ENCODE assay signal across 8 mouse cellular contexts in genomic region chr2:91984439-91984838, GRCm38 (mm10). TPM values are rescaled to one million over a fixed set of nuclear protein-coding genes. Genes with fewer than 3 reads are reported as not detected.
DNase-seq lines count a peak whose midpoint lies in the region; ATAC-seq and TF ChIP-seq lines count a peak whose summit lies in the region.

No protein-coding gene starts in this region.

- 19% methylated on average over 8 of the region's 13 CpGs for WGBS in heart, adult 2 months
- 6% methylated on average over 10 of the region's 13 CpGs for WGBS in lung, embryonic 14.5 days
- WGBS in neural tube, embryonic 14.5 days, result 0% methylated on average over 8 of the region's 13 CpGs

- peak; percentile 98 for ATAC-seq in CD4-positive, CD25-positive, alpha-beta regulatory T cell, adult 4 months
- peak; percentile 84 for ATAC-seq in lung, embryonic 14.5 days (ENCODE audit: insufficient read depth)
- peak; percentile 62 for ATAC-seq in neural tube, embryonic 14.5 days (ENCODE audit: low read depth)

- H3K27ac ChIP-seq in heart, adult 2 months, result peak overlapping the region; percentile 64
- peak overlapping the region; percentile 81 for H3K27ac ChIP-seq in lung, embryonic 14.5 days (ENCODE audit: low read depth)
- peak overlapping the region; percentile 48; the same call in 1 of the 2 replicates for H3K27ac ChIP-seq in neural tube, embryonic 14.5 days (ENCODE audit: low read depth, low read length)

- H3K79me2 ChIP-seq in heart, adult 2 months (replicated peaks; ENCODE audit: control insufficient read depth, insufficient read depth, low read length), result no peaks in the 10 kb centered on the region

- 0 out of 2 replicates have a peak overlapping the region, but pooled peaks have one; percentile 36 for H3K9ac ChIP-seq in heart, adult 2 months (ENCODE audit: low read depth, low read length)
- peak overlapping the region; percentile 36; the same call in 1 of the 2 replicates for H3K9ac ChIP-seq in lung, embryonic 14.5 days
- peak overlapping the region; percentile 41 for H3K9ac ChIP-seq in neural tube, embryonic 14.5 days (replicated peaks; ENCODE audit: low read depth, low read length)

- no peak for TF ChIP-seq EP300 in heart, adult 2 months (IDR thresholded peaks at IDR 0.05; ENCODE audit: insufficient read depth, low read depth, low read length)

- no peaks in the 10 kb centered on the region for H3K27me3 ChIP-seq in heart, adult 2 months (ENCODE audit: control insufficient read depth, insufficient read depth, low read length)
- H3K27me3 ChIP-seq in lung, embryonic 14.5 days (ENCODE audit: insufficient read depth, low read length), result no peaks in the 10 kb centered on the region
- no peaks in the 10 kb centered on the region for H3K27me3 ChIP-seq in neural tube, embryonic 14.5 days (ENCODE audit: control insufficient read depth, insufficient read depth, low read length)

- H3K4me3 ChIP-seq in heart, adult 2 months, result peak overlapping the region; percentile 30
- 0 out of 2 replicates have a peak overlapping the region, but pooled peaks have one; percentile 5 for H3K4me3 ChIP-seq in lung, embryonic 14.5 days (ENCODE audit: low read depth, low read length)
- H3K4me3 ChIP-seq in neural tube, embryonic 14.5 days (ENCODE audit: low read depth, low read length), result no peak overlapping the region

- H3K36me3 ChIP-seq in heart, adult 2 months (ENCODE audit: control insufficient read depth, insufficient read depth, low read length), result no peaks in the 10 kb centered on the region
- H3K36me3 ChIP-seq in lung, embryonic 14.5 days (ENCODE audit: insufficient read depth), result peaks cover 25% of the 10 kb centered on the region; the same call in 1 of the 2 replicates
- H3K36me3 ChIP-seq in neural tube, embryonic 14.5 days (ENCODE audit: control insufficient read depth, insufficient read depth, low read length), result no peaks in the 10 kb centered on the region

- TF ChIP-seq CTCF in heart, adult 2 months (IDR thresholded peaks at IDR 0.05), result 0 out of 2 replicates have a peak, but pooled peaks have one; percentile 7
- no peak for TF ChIP-seq CTCF in lung, embryonic 14.5 days (IDR thresholded peaks at IDR 0.05; ENCODE audit: low read depth)

- peak; percentile 72 to 87 for DNase-seq in adrenal gland, postnatal 36 days
- peak; percentile 60 to 75 for DNase-seq in heart, adult 2 months
- peak; percentile 73 for DNase-seq in kidney, adult 18-20 months
- peak; percentile 86 for DNase-seq in lung, embryonic 14.5 days
- no peak for DNase-seq in cerebellum, adult 9-11 months
- no peak for DNase-seq in cerebellum, adult 8-10 months

- no peaks in the 10 kb centered on the region for H3K9me3 ChIP-seq in lung, embryonic 14.5 days (ENCODE audit: low read depth, low read length)
- H3K9me3 ChIP-seq in neural tube, embryonic 14.5 days (ENCODE audit: control insufficient read depth, low read length), result no peaks in the 10 kb centered on the region

- TF ChIP-seq POLR2A in heart, adult 2 months (IDR thresholded peaks at IDR 0.05; ENCODE audit: insufficient read depth, low read depth, low read length), result no peak

- intact Hi-C loops in heart, adult 2 months (cut with DNase I), result loop anchor here (2.0 kb wide), 1 partner anchor 22 kb away; no protein-coding TSS in a partner anchor

- H3K4me2 ChIP-seq in lung, embryonic 14.5 days, result peak overlapping the region; percentile 51
- peak overlapping the region; percentile 35 for H3K4me2 ChIP-seq in neural tube, embryonic 14.5 days (ENCODE audit: low read depth, low read length)

- no peaks in the 10 kb centered on the region; the same call in 1 of the 2 replicates for H3K4me1 ChIP-seq in heart, adult 2 months (ENCODE audit: control insufficient read depth, insufficient read depth, low read length)
- 0 out of 2 replicates have a peak, but pooled peaks cover 5% of the 10 kb centered on the region for H3K4me1 ChIP-seq in lung, embryonic 14.5 days (ENCODE audit: insufficient read depth)
- H3K4me1 ChIP-seq in neural tube, embryonic 14.5 days (ENCODE audit: control insufficient read depth, insufficient read depth, low read length), result peaks cover 8% of the 10 kb centered on the region

RNA-seq across cellular contexts. Expression of gene Dgkz, which starts 8.8 kb away (rescaled TPM):
- polyA plus RNA-seq in CD4-positive, CD25-positive, alpha-beta regulatory T cell, adult 4 months (2017; shearing (Covaris generic)), result 100 to 1,000 TPM; 131 to 138 TPM
- 10 to 100 TPM; 45.1 to 48.0 TPM for total RNA-seq in adrenal gland, postnatal 36 days (2021)
- 10 to 100 TPM; 35.5 to 37.5 TPM for total RNA-seq in heart, adult 2 months (2021)
- 102 and 118 TPM in 2 replicates for polyA plus RNA-seq in heart, adult 2 months (2012; rRNA removed)
- 59.2 and 63.9 TPM in 2 replicates for polyA plus RNA-seq in lung, embryonic 14.5 days (2014; fragmentation: Nextera tagmentation; extraction: Ambion mirVana)
- 36.7 and 51.1 TPM in 2 replicates for polyA plus RNA-seq in neural tube, embryonic 14.5 days (2014; fragmentation: Nextera tagmentation; extraction: Ambion mirVana)

RNA-seq across cellular contexts. Expression of gene Gm9821, which starts 38.9 kb away (rescaled TPM):
- under 1 TPM; 0.82 to 0.86 TPM for polyA plus RNA-seq in CD4-positive, CD25-positive, alpha-beta regulatory T cell, adult 4 months (2017; shearing (Covaris generic))
- not detected for total RNA-seq in adrenal gland, postnatal 36 days (2021)
- not detected for total RNA-seq in heart, adult 2 months (2021)
- polyA plus RNA-seq in heart, adult 2 months (2012; rRNA removed), result not detected in 2 replicates
- 0.34 and 1.1 TPM in 2 replicates for polyA plus RNA-seq in lung, embryonic 14.5 days (2014; fragmentation: Nextera tagmentation; extraction: Ambion mirVana)
- polyA plus RNA-seq in neural tube, embryonic 14.5 days (2014; fragmentation: Nextera tagmentation; extraction: Ambion mirVana), result 0.33 TPM in 2 replicates

RNA-seq across cellular contexts. Expression of gene Creb3l1, which starts 39.9 kb away (rescaled TPM):
- polyA plus RNA-seq in CD4-positive, CD25-positive, alpha-beta regulatory T cell, adult 4 months (2017; shearing (Covaris generic)), result 1 to 10 TPM in 1 of 2 experiments, under 1 TPM in 1; 0.77 to 1.2 TPM
- total RNA-seq in adrenal gland, postnatal 36 days (2021), result 10 to 100 TPM in 1 of 2 experiments, 1 to 10 TPM in 1; 6.2 to 30.5 TPM
- 1 to 10 TPM; 3.8 to 5.8 TPM for total RNA-seq in heart, adult 2 months (2021)
- polyA plus RNA-seq in heart, adult 2 months (2012; rRNA removed), result 3.3 and 4.5 TPM in 2 replicates
- 18.6 and 19.3 TPM in 2 replicates for polyA plus RNA-seq in lung, embryonic 14.5 days (2014; fragmentation: Nextera tagmentation; extraction: Ambion mirVana)
- polyA plus RNA-seq in neural tube, embryonic 14.5 days (2014; fragmentation: Nextera tagmentation; extraction: Ambion mirVana), result 1.2 and 4.5 TPM in 2 replicates

RNA-seq across cellular contexts. Expression of gene Mdk, which starts 52.3 kb away (rescaled TPM):
- polyA plus RNA-seq in CD4-positive, CD25-positive, alpha-beta regulatory T cell, adult 4 months (2017; shearing (Covaris generic)), result 1 to 10 TPM; 1.9 to 3.1 TPM
- 10 to 100 TPM in 1 of 2 experiments, 1 to 10 TPM in 1; 6.7 to 11.6 TPM for total RNA-seq in adrenal gland, postnatal 36 days (2021)
- 1 to 10 TPM; 2.5 to 2.8 TPM for total RNA-seq in heart, adult 2 months (2021)
- polyA plus RNA-seq in heart, adult 2 months (2012; rRNA removed), result 4.1 and 5.4 TPM in 2 replicates
- polyA plus RNA-seq in lung, embryonic 14.5 days (2014; fragmentation: Nextera tagmentation; extraction: Ambion mirVana), result 1,044 and 1,097 TPM in 2 replicates
- polyA plus RNA-seq in neural tube, embryonic 14.5 days (2014; fragmentation: Nextera tagmentation; extraction: Ambion mirVana), result 93.6 and 155 TPM in 2 replicates

RNA-seq across cellular contexts. Expression of gene Chrm4, which starts 57.4 kb away (rescaled TPM):
- under 1 TPM in 1 of 2 experiments, not detected in 1; 0.30 TPM for polyA plus RNA-seq in CD4-positive, CD25-positive, alpha-beta regulatory T cell, adult 4 months (2017; shearing (Covaris generic))
- 1 to 10 TPM; 2.7 to 2.9 TPM for total RNA-seq in adrenal gland, postnatal 36 days (2021)
- not detected for total RNA-seq in heart, adult 2 months (2021)
- 0.14 and 0.29 TPM in 2 replicates for polyA plus RNA-seq in heart, adult 2 months (2012; rRNA removed)
- 0.22 and 0.33 TPM in 2 replicates for polyA plus RNA-seq in lung, embryonic 14.5 days (2014; fragmentation: Nextera tagmentation; extraction: Ambion mirVana)
- 1.1 and 1.4 TPM in 2 replicates for polyA plus RNA-seq in neural tube, embryonic 14.5 days (2014; fragmentation: Nextera tagmentation; extraction: Ambion mirVana)

Comparison
In these comparisons a context has a peak if more than half of its experiments do, and no peak if none do; other contexts are left out.
1. DNase-seq: peak in adrenal gland, postnatal 36 days (2 of 2), heart, adult 2 months (2 of 2), kidney, adult 18-20 months (single experiment) and lung, embryonic 14.5 days (single experiment); none in cerebellum, adult 9-11 months (single experiment) and cerebellum, adult 8-10 months (single experiment).
2. Peak in every context shown above with its lines, with median percentiles within 50 percentile points of each other: ATAC-seq, H3K27ac ChIP-seq and H3K9ac ChIP-seq.